7 mouse cellular contexts compared by ENCODE assay signal in genomic region chr1:106542731-106543130, GRCm38 (mm10).
DNase-seq lines count a peak whose midpoint lies in the region; ATAC-seq and TF ChIP-seq lines count a peak whose summit lies in the region.

No protein-coding gene starts in this region.

- no peak overlapping the region for H3K9ac ChIP-seq in kidney, embryonic 16.5 days (replicated peaks; ENCODE audit: low read length)
- no peak overlapping the region for H3K9ac ChIP-seq in kidney, postnatal 0 days (ENCODE audit: low read depth, low read length)

- no peaks in the 10 kb centered on the region for H3K36me3 ChIP-seq in kidney, embryonic 16.5 days (ENCODE audit: insufficient read depth, low read length)
- H3K36me3 ChIP-seq in kidney, postnatal 0 days (ENCODE audit: insufficient read depth, low read length): no peaks in the 10 kb centered on the region

- peak; percentile 75 for TF ChIP-seq CTCF in kidney, postnatal 0 days (IDR thresholded peaks at IDR 0.05; ENCODE audit: low read depth)

- no peaks in the 10 kb centered on the region for H3K9me3 ChIP-seq in kidney, embryonic 16.5 days (ENCODE audit: low read length)
- H3K9me3 ChIP-seq in kidney, postnatal 0 days (replicated peaks; ENCODE audit: low read length): no peaks in the 10 kb centered on the region

- H3K4me3 ChIP-seq in kidney, embryonic 16.5 days (ENCODE audit: low read length): no peak overlapping the region
- no peak overlapping the region for H3K4me3 ChIP-seq in kidney, postnatal 0 days (replicated peaks; ENCODE audit: low read depth, low read length)

- H3K27me3 ChIP-seq in kidney, embryonic 16.5 days (ENCODE audit: insufficient read depth, low read length): no peaks in the 10 kb centered on the region
- H3K27me3 ChIP-seq in kidney, postnatal 0 days (ENCODE audit: insufficient read depth, low read length): no peaks in the 10 kb centered on the region

- no peak overlapping the region for H3K27ac ChIP-seq in kidney, embryonic 16.5 days (ENCODE audit: low read length)
- no peak overlapping the region for H3K27ac ChIP-seq in kidney, postnatal 0 days

- peaks cover 7% of the 10 kb centered on the region; the same call in 1 of the 2 replicates for H3K4me1 ChIP-seq in kidney, embryonic 16.5 days (ENCODE audit: insufficient read depth, low read length)
- H3K4me1 ChIP-seq in kidney, postnatal 0 days (replicated peaks; ENCODE audit: insufficient read depth, low read length): no peaks in the 10 kb centered on the region; the same call in 1 of the 2 replicates

- ATAC-seq in kidney, embryonic 16.5 days (ENCODE audit: low FRiP score, low TSS enrichment): no peak; the same call in 1 of the 2 replicates
- ATAC-seq in kidney, postnatal 0 days (replicated peaks; ENCODE audit: low FRiP score, low read depth): no peak

- peak; percentile 18 for DNase-seq in kidney, adult 11 months
- peak; percentile 75 for DNase-seq in NIH3T3 (ENCODE audit: low read depth)
- DNase-seq in cerebellum, adult 8-10 months: peak; percentile 20
- peak; percentile 68 for DNase-seq in kidney, postnatal 0 days (ENCODE audit: low spot score)
- DNase-seq in lung, postnatal 4 days: peak; percentile 37 to 51
- DNase-seq in spleen, postnatal 14 days (ENCODE audit: low spot score in 2 of 2): no peak

- H3K4me2 ChIP-seq in kidney, embryonic 16.5 days (replicated peaks; ENCODE audit: low read depth, low read length): no peak overlapping the region
- no peak overlapping the region for H3K4me2 ChIP-seq in kidney, postnatal 0 days (ENCODE audit: low read length)

- 44% methylated on average over 5 of the region's 5 CpGs for WGBS in kidney, embryonic 16.5 days
- WGBS in kidney, postnatal 0 days: 37% methylated on average over 5 of the region's 5 CpGs

Comparison
In these comparisons a context has a peak if more than half of its experiments do, and no peak if none do; other contexts are left out.
1. DNase-seq: peak in kidney, adult 11 months (single experiment), NIH3T3 (single experiment), cerebellum, adult 8-10 months (single experiment), kidney, postnatal 0 days (single experiment) and lung, postnatal 4 days (2 of 2); none in spleen, postnatal 14 days (0 of 2).